Mouse (Mus musculus): ENCODE measurements around the gene Olfr44.

Olfr44 gene

DNA sequence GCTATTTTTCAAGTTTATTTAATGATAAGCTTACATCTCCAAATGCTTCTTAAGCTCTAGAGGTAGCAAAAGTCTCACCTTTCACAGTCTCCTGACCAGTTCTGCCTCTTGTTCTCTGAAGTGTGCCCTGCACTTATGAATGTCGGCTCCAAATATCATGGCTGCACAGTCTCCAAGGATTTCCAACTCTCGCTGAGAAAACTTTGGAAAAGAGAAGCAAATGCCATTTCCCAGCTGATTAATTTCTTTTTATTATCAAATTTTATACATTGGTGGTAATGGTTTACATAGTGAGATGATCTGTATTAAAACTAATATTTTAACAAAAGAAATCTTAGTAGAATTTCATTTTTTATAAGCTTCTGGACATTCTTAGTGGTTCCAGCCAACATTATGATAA, at the start of gene Olfr44:
Gene Olfr44 (minus strand): TSS at position 101 of the 400 bp plus-strand sequence.
- in situ Hi-C loops (cut with MboI; ENCODE audit: low sequenced_read_pairs), result no loop called here

DNA sequence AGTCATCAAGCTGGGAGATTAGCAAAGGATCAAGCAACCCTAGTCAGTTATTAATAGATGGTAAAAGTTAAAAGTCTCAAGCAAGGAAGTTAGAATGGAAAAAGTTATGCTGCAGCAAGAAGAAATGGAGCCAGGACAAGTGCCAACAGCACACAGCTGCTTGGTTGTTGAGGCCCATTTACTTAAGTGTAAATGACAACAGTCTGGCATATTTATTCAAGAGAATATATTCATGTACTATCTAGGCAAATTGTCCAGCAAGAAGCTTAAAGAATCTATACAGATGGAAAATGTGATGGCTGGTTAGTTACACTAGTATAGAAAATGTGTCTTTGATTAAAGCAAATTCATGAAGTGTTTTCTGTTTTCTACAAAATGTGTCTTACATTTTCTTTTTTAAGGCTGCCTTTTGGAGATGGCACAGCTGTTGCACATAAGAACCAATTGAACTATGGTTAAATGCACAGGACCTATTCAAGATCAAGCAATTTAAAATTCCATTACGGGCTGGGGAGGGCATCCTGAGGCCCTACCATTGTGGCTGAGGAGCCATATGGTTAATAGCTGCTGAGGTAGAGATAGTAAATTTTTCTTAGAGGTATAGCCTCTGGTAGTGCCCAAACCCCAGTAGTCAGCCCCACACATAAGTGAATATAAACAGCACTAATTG, 30.0 kb upstream of the Olfr44 start:
- in situ Hi-C loops (cut with MboI; ENCODE audit: low sequenced_read_pairs), result no loop called here

DNA sequence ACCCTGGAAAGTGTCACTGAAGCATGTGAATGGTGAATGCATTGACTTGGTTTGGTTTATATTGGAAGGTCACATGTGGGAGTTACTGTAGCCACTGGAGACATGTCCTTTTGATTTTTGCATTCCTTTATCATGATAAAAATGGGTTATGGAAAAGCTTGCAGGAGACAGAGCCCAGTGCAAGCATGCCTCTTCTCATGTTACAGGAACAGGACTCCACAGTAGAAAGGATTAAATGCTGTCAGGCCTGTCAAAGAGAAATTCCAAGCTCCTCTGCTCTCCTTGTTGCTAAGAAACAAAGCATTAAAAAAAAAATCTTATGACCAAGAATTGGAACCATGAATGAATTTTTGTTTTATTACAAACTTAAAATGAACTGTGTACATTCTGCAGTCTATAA, 24.8 kb upstream of the Olfr44 start:
- in situ Hi-C loops (cut with MboI; ENCODE audit: low sequenced_read_pairs), result no loop called here

DNA sequence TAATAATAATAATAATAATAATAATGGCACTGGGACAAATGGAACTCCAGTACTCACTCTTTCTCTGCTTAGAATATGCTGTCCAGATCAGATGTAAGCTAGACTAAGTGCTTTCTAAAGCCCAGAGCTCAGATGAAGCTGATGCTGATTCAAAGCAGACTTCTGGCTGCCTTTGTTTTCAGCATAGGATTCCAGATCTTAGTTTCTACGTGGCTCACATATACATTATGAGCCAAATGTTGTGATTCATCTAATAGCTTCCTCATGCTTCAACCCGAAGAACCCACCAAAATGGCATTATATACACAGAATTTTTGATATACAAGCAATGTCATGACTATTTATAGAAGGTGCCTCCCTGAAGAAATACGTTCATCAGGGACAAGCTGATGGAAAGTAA, 21.7 kb upstream of the Olfr44 start, which contains the start of gene Olfr957:
Gene Olfr957 (minus strand): TSS at position 279 of the 400 bp plus-strand sequence.
- in situ Hi-C loops (cut with MboI; ENCODE audit: low sequenced_read_pairs), result no loop called here

DNA sequence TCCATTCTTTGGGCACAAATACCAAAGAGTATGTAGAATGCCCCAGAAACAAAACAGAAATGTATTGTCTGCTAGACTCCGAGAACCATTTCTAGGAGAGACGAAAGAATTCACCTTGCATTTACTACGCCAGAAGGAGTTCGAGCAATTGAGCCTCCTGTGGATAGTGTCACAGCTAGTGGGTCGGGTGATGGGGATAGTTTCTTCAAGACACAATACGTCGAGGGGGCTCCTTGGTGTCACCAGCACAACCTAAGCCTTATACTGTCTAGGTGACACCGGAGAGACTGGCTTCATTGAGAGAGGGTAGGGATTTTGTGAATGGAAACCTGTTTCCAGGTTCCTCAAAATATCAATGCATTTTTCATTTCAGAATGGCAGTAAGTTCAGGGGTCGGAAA, 15.6 kb upstream of the Olfr44 start:
- in situ Hi-C loops (cut with MboI; ENCODE audit: low sequenced_read_pairs), result no loop called here

DNA sequence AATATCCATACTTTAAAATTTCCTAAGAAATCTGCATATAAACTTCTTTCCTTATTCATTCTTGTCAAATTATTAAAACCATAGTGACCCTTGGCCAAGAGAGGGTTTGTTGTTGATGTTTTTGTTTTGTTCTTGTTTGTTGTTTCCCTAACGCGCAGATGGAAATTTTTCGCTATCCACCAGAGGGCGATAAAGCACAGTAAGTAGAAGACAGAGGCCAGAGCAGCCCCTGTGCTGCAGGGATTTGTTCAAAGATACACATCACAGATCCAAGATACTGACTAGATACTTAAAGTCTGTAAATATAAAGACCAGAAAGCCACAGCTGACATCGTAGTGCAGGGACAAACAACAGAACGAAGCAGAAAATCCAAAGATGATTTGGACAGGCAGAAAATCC, 15.2 kb upstream of the Olfr44 start:
- in situ Hi-C loops (cut with MboI; ENCODE audit: low sequenced_read_pairs), result no loop called here

DNA sequence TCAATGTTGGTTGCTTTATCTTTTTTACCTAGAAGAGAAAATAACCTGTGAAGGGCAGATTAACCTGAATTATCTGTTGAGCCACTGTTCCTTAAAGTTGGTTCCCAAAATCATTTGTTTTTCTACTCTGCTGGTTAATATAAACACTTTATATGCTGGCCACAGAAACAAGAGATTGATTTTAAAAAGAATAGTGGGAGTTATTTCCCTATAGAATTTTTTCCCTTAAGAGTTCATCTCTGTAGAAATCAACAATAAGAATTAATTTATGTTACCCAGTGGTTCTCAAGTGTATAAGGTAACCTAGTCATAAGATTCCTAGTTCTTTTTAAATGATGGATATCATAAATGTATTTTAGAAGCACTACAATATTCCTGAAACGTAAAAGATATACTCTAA, 22.0 kb downstream of the Olfr44 start, which contains the start of gene Olfr955:
Gene Olfr955 (minus strand): TSS at position 101 of the 400 bp plus-strand sequence.
- in situ Hi-C loops (cut with MboI; ENCODE audit: low sequenced_read_pairs), result no loop called here

DNA sequence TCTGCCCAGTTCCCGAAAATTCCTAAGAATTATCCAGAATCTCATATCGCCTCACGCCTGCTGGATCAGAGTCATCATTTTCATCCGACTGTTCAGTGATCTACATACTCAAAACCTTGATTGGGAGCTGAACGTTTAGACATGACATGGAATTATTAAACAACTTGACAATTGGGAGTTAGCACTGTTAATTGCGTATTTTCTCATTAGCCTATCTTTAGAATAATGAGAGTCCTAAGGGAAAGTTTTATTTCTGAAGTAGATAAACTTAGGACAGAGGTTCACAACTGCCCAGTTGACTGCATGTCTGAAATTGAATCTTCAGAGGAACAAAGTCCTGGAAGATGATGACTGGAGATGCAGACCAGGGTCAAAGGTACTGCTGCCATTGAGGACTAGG, 37.4 kb downstream of the Olfr44 start, which contains the start of gene Olfr954:
Gene Olfr954 (plus strand): TSS at position 301 of the 400 bp plus-strand sequence.
- in situ Hi-C loops (cut with MboI; ENCODE audit: low sequenced_read_pairs), result no loop called here
